Mouse (Mus musculus): ENCODE data around the gene Nmrk1. TPM values are rescaled to one million over a fixed set of nuclear protein-coding genes. Genes with fewer than 3 reads are reported as not detected.

Gene Nmrk1
- polyA plus RNA-seq, 1 experiment, result 14.9 TPM

DNA sequence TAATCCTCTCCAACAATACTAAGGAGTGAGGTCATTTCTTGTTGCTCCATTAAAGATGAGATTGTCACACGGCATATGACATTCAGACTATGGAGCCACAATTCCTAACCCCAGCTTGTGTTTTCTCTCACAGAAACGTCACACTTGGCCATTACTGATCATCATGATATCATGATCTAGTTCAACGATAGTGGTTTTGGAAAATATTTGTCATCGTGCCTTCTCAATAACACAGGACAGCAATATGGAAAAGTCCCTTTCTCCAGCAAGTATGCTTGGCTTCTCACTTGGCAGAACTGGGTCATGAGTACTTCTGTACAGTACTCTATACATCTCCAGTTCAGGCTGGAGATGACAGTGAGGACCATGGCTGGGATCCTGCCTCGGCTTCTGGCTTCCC, 32.1 kb upstream of the Nmrk1 start:
- Histone ChIP-seq H3K4me3 (replicated peaks; ENCODE audit: control insufficient read depth, low read depth, low read length) (no peak overlapping the region), H3K4me1 (ENCODE audit: control insufficient read depth, insufficient read depth, low read length) (peaks cover 9% of the 10 kb centered on the region), H3K27ac (ENCODE audit: control insufficient read depth, insufficient read depth, low read depth, low read length, poor library complexity) (no peak overlapping the region)
- TF ChIP-seq CTCF (IDR thresholded peaks at IDR 0.05; ENCODE audit: control insufficient read depth, insufficient read depth, low read length) (no peak), POLR2A (IDR thresholded peaks at IDR 0.05; ENCODE audit: borderline replicate concordance, control insufficient read depth, low read depth, low read length) (no peak)
- WGBS, result 89% methylated on average over 5 of the region's 5 CpGs

- H3K4me1 ChIP-seq (ENCODE audit: control insufficient read depth, insufficient read depth, low read length), result peaks cover 9% of the 10 kb centered on the region
- 89% methylated on average over 9 of the region's 9 CpGs for WGBS
- TF ChIP-seq POLR2A (IDR thresholded peaks at IDR 0.05; ENCODE audit: borderline replicate concordance, control insufficient read depth, low read depth, low read length), result no peak
- TF ChIP-seq CTCF (IDR thresholded peaks at IDR 0.05; ENCODE audit: control insufficient read depth, insufficient read depth, low read length), result no peak
- H3K27ac ChIP-seq (ENCODE audit: control insufficient read depth, insufficient read depth, low read depth, low read length, poor library complexity), result no peak overlapping the region
- H3K4me3 ChIP-seq (replicated peaks; ENCODE audit: control insufficient read depth, low read depth, low read length), result no peak overlapping the region
Measured at GRCm38 (mm10) chr19:18600611-18601010, 31.1 kb upstream of the Nmrk1 start.

DNA sequence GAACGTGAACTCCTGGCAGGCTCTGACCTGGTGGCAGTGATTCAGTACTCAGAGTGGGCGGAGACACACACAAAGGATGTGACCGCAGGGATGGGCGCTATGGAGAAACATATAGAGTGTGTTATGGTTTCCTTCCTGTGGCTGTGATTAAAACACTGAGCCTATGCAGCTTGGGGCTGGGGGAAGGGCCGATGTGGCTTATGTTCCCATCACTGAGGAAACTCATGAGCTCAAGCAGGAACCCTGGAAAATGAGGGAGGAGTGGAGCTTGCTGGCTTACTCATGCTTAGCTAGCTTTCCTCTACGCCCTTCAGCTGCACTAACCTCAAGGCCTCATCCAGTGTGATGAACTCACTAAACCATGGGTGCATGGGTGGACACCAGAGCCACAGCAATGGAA, 28.7 kb upstream of the Nmrk1 start:
- peaks cover 9% of the 10 kb centered on the region for H3K4me1 ChIP-seq (ENCODE audit: control insufficient read depth, insufficient read depth, low read length)
- WGBS, result 52% methylated on average over 6 of the region's 6 CpGs
- TF ChIP-seq POLR2A (IDR thresholded peaks at IDR 0.05; ENCODE audit: borderline replicate concordance, control insufficient read depth, low read depth, low read length) (no peak), CTCF (IDR thresholded peaks at IDR 0.05; ENCODE audit: control insufficient read depth, insufficient read depth, low read length) (no peak)
- no peak overlapping the region for H3K27ac ChIP-seq (ENCODE audit: control insufficient read depth, insufficient read depth, low read depth, low read length, poor library complexity)
- H3K4me3 ChIP-seq (replicated peaks; ENCODE audit: control insufficient read depth, low read depth, low read length), result no peak overlapping the region

- 44% methylated on average over 7 of the region's 7 CpGs for WGBS
- TF ChIP-seq POLR2A (IDR thresholded peaks at IDR 0.05; ENCODE audit: borderline replicate concordance, control insufficient read depth, low read depth, low read length) (no peak), CTCF (IDR thresholded peaks at IDR 0.05; ENCODE audit: control insufficient read depth, insufficient read depth, low read length) (no peak)
- peaks cover 4% of the 10 kb centered on the region for H3K4me1 ChIP-seq (ENCODE audit: control insufficient read depth, insufficient read depth, low read length)
- H3K27ac ChIP-seq (ENCODE audit: control insufficient read depth, insufficient read depth, low read depth, low read length, poor library complexity), result no peak overlapping the region
- H3K4me3 ChIP-seq (replicated peaks; ENCODE audit: control insufficient read depth, low read depth, low read length), result no peak overlapping the region
Measured at GRCm38 (mm10) chr19:18607907-18608306, 23.8 kb upstream of the Nmrk1 start.

DNA sequence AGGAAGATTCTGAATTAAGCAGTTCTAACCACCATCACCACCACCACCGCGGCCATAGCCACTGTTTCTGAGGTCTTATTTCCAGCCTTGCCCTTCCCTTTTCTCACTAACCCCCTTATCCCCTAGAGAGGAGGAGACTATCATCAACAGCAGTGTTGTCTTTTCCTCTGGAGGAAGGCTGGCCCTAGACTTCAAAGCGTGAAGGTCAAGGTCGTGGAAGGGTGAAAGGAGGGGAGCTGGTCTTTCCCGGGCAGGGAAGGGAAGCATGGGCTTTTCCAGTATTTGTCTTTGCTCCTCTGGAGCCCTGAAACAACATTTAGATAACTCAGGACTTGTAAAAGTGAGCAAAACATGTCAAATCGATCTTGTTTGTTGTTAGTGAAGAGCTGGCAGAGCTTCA, 22.8 kb upstream of the Nmrk1 start:
- peaks cover 3% of the 10 kb centered on the region; the same call in 1 of the 2 replicates for H3K4me1 ChIP-seq (ENCODE audit: control insufficient read depth, insufficient read depth, low read length)

GRCm38 (mm10) chr19:18614337-18614736, 17.4 kb upstream of the Nmrk1 start:
- Histone ChIP-seq H3K4me3 (replicated peaks; ENCODE audit: control insufficient read depth, low read depth, low read length) (no peak overlapping the region), H3K4me1 (ENCODE audit: control insufficient read depth, insufficient read depth, low read length) (peaks cover 7% of the 10 kb centered on the region), H3K27ac (ENCODE audit: control insufficient read depth, insufficient read depth, low read depth, low read length, poor library complexity) (no peak overlapping the region)
- TF ChIP-seq POLR2A (IDR thresholded peaks at IDR 0.05; ENCODE audit: borderline replicate concordance, control insufficient read depth, low read depth, low read length) (no peak), CTCF (IDR thresholded peaks at IDR 0.05; ENCODE audit: control insufficient read depth, insufficient read depth, low read length) (no peak)
- 37% methylated on average over 7 of the region's 7 CpGs for WGBS

More for the DNA sequence above, 22.8 kb upstream of the Nmrk1 start:
- no peak overlapping the region for H3K4me3 ChIP-seq (replicated peaks; ENCODE audit: control insufficient read depth, low read depth, low read length)
- 61% methylated on average over 6 of the region's 6 CpGs for WGBS
- no peak for TF ChIP-seq CTCF (IDR thresholded peaks at IDR 0.05; ENCODE audit: control insufficient read depth, insufficient read depth, low read length)
- no peak for TF ChIP-seq POLR2A (IDR thresholded peaks at IDR 0.05; ENCODE audit: borderline replicate concordance, control insufficient read depth, low read depth, low read length)
- H3K27ac ChIP-seq (ENCODE audit: control insufficient read depth, insufficient read depth, low read depth, low read length, poor library complexity), result no peak overlapping the region

- no peak overlapping the region for H3K27ac ChIP-seq (ENCODE audit: control insufficient read depth, insufficient read depth, low read depth, low read length, poor library complexity)
- TF ChIP-seq CTCF (IDR thresholded peaks at IDR 0.05; ENCODE audit: control insufficient read depth, insufficient read depth, low read length) (no peak), POLR2A (IDR thresholded peaks at IDR 0.05; ENCODE audit: borderline replicate concordance, control insufficient read depth, low read depth, low read length) (no peak)
- WGBS, result 24% methylated on average over 9 of the region's 9 CpGs
- no peak overlapping the region for H3K4me3 ChIP-seq (replicated peaks; ENCODE audit: control insufficient read depth, low read depth, low read length)
- peaks cover 12% of the 10 kb centered on the region for H3K4me1 ChIP-seq (ENCODE audit: control insufficient read depth, insufficient read depth, low read length)
Measured at GRCm38 (mm10) chr19:18615680-18616240, 16.0 kb upstream of the Nmrk1 start.

DNA sequence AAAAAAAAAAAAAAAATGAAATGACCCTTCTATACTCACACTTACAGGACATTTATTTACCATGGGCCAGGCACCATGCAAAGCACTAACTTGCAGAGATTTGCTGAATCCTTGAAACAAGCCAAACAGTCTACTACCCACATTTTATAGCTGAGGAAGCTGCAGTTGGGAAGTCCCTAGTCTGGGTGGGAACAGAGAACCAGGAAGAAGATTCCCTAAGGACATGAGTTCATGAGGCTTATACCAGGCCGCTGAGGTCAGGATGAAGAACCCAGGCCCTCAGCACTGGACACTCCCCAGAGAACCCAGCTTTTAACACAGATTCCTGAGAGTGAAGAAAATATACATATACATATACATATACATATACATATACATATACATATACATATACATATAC, 14.2 kb upstream of the Nmrk1 start:
- Histone ChIP-seq H3K4me3 (replicated peaks; ENCODE audit: control insufficient read depth, low read depth, low read length) (no peak overlapping the region), H3K27ac (ENCODE audit: control insufficient read depth, insufficient read depth, low read depth, low read length, poor library complexity) (no peak overlapping the region), H3K4me1 (ENCODE audit: control insufficient read depth, insufficient read depth, low read length) (peaks cover 12% of the 10 kb centered on the region)
- TF ChIP-seq CTCF (IDR thresholded peaks at IDR 0.05; ENCODE audit: control insufficient read depth, insufficient read depth, low read length) (no peak), POLR2A (IDR thresholded peaks at IDR 0.05; ENCODE audit: borderline replicate concordance, control insufficient read depth, low read depth, low read length) (no peak)
- WGBS, result 89% methylated on average over 1 of the region's 1 CpGs

- Histone ChIP-seq H3K4me3 (replicated peaks; ENCODE audit: control insufficient read depth, low read depth, low read length) (no peak overlapping the region), H3K27ac (ENCODE audit: control insufficient read depth, insufficient read depth, low read depth, low read length, poor library complexity) (no peak overlapping the region), H3K4me1 (ENCODE audit: control insufficient read depth, insufficient read depth, low read length) (peaks cover 9% of the 10 kb centered on the region)
- WGBS, result 53% methylated on average over 5 of the region's 5 CpGs
- TF ChIP-seq CTCF (IDR thresholded peaks at IDR 0.05; ENCODE audit: control insufficient read depth, insufficient read depth, low read length) (no peak), POLR2A (IDR thresholded peaks at IDR 0.05; ENCODE audit: borderline replicate concordance, control insufficient read depth, low read depth, low read length) (no peak)
Measured at GRCm38 (mm10) chr19:18619060-18619459, 12.7 kb upstream of the Nmrk1 start.
